Mouse (Mus musculus): ENCODE data around the gene Spata33.
"Not testable (repeated sequence)": the region's sequence is repeated elsewhere in the genome, so short reads cannot be mapped to it uniquely, and the experiment has no call there.

The Spata33 gene

GRCm38 (mm10) chr8:123212321-123213117, at the start of gene Spata33, which contains the start of gene Chmp1a:
Gene Spata33 (plus strand): TSS chr8:123212832.
Gene Chmp1a (minus strand): TSS chr8:123212763.
- peak; percentile 72 for DNase-seq (ENCODE audit: low spot score in 2 of 2)

- no peak for DNase-seq (ENCODE audit: low spot score in 2 of 2)
These were observed 31.2 kb upstream of the Spata33 start for GRCm38 (mm10) chr8:123181391-123181790.

DNA sequence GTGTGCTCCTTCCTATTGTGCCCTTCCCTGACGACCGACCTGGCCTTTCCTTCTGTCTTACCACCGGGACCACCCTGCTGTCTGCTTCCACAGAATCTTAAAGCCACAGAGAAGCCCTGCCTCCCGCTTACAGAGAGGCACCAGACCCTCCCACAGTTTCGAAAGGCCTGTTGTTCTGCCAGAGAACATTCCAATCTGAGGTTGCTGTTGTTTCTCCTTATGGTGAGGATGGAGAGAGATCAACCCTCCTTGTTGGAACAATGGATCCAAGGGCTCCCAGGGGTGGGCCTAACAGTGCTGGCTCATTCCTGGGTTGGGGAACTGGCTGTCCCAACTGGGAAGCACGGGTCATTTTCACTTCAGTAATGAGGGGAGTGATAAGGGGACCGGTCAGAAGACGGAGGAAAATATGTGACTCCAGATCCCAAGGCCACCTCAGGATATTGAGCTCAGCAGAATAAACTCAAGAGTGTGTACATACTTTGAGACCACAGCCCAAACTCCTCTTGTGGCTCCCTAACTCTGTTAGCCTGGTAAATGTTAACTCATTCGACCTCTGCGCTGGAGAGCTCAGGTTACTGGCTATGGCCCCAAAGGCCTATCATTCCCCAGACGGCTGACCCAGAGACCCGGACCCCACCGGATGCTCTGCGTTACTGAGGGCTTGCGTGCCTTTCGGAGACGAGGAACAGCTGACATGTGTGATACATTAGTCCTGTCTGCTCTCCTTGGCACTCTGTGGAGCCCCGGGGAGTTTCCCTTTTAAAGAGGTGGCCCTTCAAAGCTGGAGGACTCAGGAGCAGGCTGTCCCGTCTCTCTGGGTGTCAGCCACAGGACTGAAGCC, 26.8 kb upstream of the Spata33 start, which contains the start of gene Dpep1:
Gene Dpep1 (plus strand): TSS at position 677 of the 844 bp plus-strand sequence.
- no peak for DNase-seq (ENCODE audit: low spot score in 2 of 2)

DNA sequence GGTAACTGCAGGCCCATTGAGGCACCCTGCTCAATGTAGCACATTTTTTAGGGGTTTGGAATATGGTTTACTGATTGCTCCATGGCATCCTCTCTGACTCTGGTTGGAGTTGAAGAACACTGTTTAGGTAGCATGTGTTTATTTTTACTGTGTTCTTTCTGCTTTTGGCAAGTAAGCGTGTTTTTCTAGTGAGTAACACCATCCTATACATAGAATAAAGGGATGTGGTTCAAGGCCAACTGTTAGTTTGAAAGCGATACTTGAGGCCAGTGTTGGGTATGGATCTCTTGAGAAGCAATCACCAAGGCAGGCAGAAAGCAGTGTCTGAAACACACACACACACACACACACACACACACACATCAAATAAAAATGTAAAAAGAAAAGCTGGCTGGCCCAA, 24.6 kb upstream of the Spata33 start:
- no peak for DNase-seq (ENCODE audit: low spot score in 2 of 2)

- DNase-seq (ENCODE audit: low spot score in 2 of 2), result no peak
These were observed 23.8 kb upstream of the Spata33 start for GRCm38 (mm10) chr8:123188841-123189240.

DNA sequence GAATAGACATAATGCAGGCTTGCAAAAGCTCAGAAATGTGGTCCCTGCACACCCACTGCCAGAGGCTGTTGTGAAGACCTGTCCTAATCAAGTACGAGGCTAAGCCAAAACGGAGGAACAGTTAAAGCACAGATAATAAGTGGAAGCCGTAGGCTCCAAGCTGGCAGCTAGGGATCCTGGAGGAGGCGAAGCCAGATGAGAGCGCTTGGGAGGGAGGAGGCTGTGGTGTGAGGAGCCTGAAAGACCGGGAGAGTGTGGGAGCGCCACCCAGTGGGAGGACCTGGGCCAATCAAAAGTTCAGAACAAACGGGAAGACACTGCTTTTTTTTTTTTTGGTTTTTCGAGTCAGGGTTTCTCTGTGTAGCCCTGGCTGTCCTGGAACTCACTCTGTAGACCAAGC, 22.0 kb upstream of the Spata33 start:
- DNase-seq (ENCODE audit: low spot score in 2 of 2), result peak; percentile 56 to 76

GRCm38 (mm10) chr8:123191908-123192307, 20.7 kb upstream of the Spata33 start:
- no peak for DNase-seq (ENCODE audit: low spot score in 2 of 2)

GRCm38 (mm10) chr8:123193771-123194170, 18.9 kb upstream of the Spata33 start:
- DNase-seq (ENCODE audit: low spot score in 2 of 2), result no peak

GRCm38 (mm10) chr8:123197016-123197415, 15.6 kb upstream of the Spata33 start:
- not testable (repeated sequence) for DNase-seq (ENCODE audit: low spot score in 2 of 2)

GRCm38 (mm10) chr8:123199864-123200263, 12.8 kb upstream of the Spata33 start:
- DNase-seq (ENCODE audit: low spot score in 2 of 2), result no peak

DNA sequence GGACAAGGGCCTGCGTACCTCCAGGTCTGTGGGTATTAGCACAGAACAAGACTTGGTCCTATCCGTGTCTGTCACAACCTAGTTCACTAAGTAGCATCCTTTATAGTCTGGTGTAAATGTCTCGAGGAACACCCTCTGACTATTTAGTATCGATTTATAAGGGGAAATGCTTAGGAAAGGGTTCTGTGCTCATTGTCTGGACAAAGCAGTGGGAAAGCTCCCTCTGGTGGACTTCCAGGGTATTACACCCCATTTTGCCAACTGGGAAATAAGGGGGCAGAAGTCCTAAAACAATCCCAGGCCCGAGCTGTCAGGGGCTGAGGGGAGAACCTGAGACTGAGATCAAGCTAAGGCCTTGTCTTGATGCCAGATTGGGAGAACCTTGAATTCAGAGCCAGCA, 10.3 kb upstream of the Spata33 start:
- DNase-seq (ENCODE audit: low spot score in 2 of 2), result peak; percentile 53 to 60

DNA sequence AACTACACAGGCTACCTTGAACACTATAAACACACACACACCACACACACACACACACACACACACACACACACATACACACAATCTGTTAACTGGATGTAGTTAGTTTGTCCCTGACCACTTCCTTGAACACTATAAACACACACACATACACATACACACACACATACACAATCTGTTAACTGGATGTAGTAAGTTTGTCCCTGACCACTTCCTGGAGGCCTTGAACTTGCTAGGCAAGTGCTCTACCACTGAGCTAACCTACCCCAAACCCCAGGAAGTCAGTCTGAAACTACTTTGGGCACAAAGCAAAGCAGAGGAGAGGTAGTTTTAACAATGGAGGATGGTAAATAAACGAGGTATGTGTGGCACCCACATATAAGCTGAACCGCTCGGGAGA, 9.1 kb upstream of the Spata33 start:
- DNase-seq (ENCODE audit: low spot score in 2 of 2), result no peak

DNA sequence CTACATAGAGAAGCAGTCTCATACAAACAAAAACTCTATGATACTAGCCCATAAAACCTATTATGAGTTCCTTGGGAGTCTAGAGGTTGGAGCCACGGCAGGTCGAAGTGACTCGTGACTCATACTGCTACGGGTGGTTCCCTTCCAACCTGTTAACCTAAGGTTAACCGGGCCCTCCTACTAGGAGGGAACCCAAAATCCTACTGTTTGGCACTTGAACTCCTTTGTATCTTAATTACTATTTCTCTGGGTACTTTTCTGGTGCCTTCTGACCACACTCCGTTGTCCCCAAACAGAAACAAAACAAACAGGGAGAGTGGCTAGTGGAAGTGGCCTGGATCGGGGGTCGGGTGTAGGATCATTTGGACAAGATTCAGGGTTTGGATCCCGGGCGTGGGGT, 756 bp upstream of the Spata33 start:
- no peak for DNase-seq (ENCODE audit: low spot score in 2 of 2)

GRCm38 (mm10) chr8:123213118-123213772, 613 bp downstream of the Spata33 start:
- no peak for DNase-seq (ENCODE audit: low spot score in 2 of 2)

GRCm38 (mm10) chr8:123215430-123215829, 2.8 kb downstream of the Spata33 start:
- no peak for DNase-seq (ENCODE audit: low spot score in 2 of 2)

- DNase-seq (ENCODE audit: low spot score in 2 of 2), result no peak
These were observed 8.3 kb downstream of the Spata33 start for GRCm38 (mm10) chr8:123220917-123221316.

DNA sequence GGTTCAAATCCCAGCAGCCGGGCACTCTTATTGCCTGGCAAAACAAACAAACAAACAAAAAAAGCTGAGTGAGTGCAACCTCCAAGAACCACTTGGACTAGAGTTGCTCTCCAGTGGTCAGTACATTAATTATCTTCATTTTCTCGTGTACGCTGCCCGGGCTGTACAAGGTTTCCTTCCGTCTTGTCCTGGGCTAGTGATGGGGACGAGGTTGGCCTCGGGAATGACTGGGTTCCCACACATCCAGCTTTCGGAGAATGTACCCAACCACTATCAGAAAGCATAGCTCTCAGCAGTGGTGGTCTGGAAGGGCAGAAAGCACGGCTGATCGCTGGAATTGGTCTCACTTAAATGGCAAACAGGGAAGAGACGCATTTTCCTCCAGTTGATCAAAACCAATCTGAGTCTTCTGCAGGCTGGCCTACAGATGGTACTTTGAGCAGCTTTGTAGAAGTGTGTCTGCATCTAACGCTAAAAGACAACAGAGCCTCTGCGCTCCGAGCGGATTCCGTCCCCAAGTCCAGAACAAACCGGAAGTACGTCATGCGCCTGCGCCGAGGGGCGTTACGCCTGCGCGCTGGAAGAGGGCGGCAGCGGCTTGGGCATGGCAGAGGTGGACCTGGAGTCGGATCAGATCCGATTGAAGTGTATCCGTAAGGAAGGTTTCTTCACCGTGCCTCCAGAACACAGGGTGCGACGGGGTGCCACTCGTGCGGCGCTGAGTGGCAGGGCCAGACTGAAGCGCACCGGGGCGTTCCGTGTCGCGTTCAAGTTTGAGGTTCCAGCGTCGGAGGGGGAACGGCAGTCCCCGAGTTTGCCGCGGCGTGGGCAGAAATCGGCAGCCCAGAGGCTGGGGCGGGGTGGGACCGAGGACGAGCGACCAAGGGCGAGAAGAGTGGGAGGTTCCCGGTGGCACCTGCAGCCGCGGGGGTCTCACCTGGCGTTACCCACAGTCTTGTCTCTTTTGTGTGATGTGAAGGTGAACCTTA, 11.9 kb downstream of the Spata33 start, which contains the start of gene Cdk10:
Gene Cdk10 (plus strand): TSS at position 565 of the 989 bp plus-strand sequence.
- peak; percentile 89 to 90 for DNase-seq (ENCODE audit: low spot score in 2 of 2)

DNA sequence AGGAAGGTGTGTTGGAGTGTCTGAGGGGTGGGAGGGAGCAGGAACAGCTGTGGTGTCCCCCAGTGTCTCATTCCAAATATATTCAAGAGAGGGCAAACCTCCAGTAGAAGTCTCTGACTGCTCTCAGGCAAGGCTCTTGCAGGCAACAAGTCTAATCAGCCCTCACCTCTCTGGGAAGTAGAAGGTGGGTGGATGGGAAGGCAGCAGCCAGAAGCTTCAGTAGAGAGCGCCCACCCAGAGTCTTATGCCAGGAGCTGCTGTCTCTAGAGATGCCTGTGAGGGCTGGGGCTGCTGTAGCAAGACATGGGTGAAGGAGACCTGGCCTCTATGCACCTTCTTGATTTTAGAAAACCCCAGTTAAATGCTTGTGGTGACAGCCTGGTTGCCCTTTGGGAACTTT, 15.8 kb downstream of the Spata33 start:
- DNase-seq (ENCODE audit: low spot score in 2 of 2), result no peak

- DNase-seq (ENCODE audit: low spot score in 2 of 2), result not testable (repeated sequence)
These were observed 17.7 kb downstream of the Spata33 start for GRCm38 (mm10) chr8:123230326-123230725.

DNA sequence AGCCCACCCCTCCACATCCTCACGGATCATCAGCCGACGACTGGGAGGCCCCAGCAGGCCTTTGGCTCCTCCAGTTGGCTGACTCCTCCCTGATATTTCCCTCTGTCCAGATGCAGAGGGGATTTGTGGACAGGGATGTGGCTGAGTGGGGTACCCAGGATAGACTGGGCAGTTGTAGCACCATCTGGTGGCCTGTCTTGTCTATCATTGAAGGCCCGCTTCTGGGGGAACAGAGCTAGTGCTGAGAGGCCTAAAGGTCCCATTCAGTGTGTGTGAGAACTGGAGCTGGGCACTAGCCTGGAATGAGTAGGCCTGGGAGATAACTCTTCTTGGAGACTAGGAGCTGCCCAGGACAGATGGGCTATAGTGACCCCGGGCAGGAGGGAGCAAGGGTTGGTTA, 19.1 kb downstream of the Spata33 start:
- no peak for DNase-seq (ENCODE audit: low spot score in 2 of 2)

DNA sequence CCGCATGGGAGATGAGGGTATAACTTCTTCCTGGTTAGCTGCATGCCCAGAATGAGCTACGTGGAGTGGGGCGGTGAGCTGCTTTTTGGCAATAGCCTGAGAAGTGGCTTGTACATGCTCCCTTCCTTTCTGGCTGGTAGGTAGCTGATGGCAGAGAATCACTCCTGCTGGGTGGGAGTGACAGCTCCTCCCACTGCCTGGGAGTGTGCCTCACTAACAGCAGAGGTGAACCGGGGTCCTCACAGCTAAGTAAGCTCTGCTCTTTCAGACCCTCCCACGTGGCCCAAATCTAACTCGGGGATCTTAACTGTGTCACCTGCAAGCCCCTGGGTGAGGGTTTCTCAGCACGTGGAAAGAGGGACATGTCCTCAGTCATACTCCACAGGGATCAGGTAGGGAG, 19.9 kb downstream of the Spata33 start:
- no peak for DNase-seq (ENCODE audit: low spot score in 2 of 2)

Data from frontal cortex, postnatal 25 days (tissue).